Mouse (Mus musculus) kidney, postnatal 25 days (tissue): ENCODE results near the gene Sash1.

ENCODE experiments used
- DNase-seq, 2 experiments: peaks; one replicate each; pipeline ENCODE4 v3.0.0; 2021; ENCODE audit warnings: mixed read lengths in 2 of 2

Sash1 gene

GRCm38 (mm10) chr10:8847974-8848373, 37.9 kb downstream of the Sash1 start:
- DNase-seq: no peak

- DNase-seq: no peak
These were observed 39.6 kb downstream of the Sash1 start for GRCm38 (mm10) chr10:8846258-8846657.

GRCm38 (mm10) chr10:8845230-8845770, 40.6 kb downstream of the Sash1 start:
- no peak for DNase-seq

GRCm38 (mm10) chr10:8839956-8840355, 45.9 kb downstream of the Sash1 start:
- DNase-seq: no peak

GRCm38 (mm10) chr10:8833816-8834464, 51.9 kb downstream of the Sash1 start:
- peak in 1 of 2 experiments; percentile 52 for DNase-seq

GRCm38 (mm10) chr10:8826303-8826702, 59.6 kb downstream of the Sash1 start:
- no peak for DNase-seq

- no peak for DNase-seq
These were observed 60.0 kb downstream of the Sash1 start for GRCm38 (mm10) chr10:8825874-8826273.

GRCm38 (mm10) chr10:8818066-8818465, 67.8 kb downstream of the Sash1 start:
- DNase-seq: peak in 1 of 2 experiments; percentile 15

- DNase-seq: no peak
These were observed 71.8 kb downstream of the Sash1 start for GRCm38 (mm10) chr10:8813984-8814578.

GRCm38 (mm10) chr10:8813259-8813658, 72.6 kb downstream of the Sash1 start:
- peak in 1 of 2 experiments; percentile 49 for DNase-seq

- DNase-seq: no peak
These were observed 73.1 kb downstream of the Sash1 start for GRCm38 (mm10) chr10:8812807-8813206.

- peak; percentile 60 to 74 for DNase-seq
These were observed 74.4 kb downstream of the Sash1 start for GRCm38 (mm10) chr10:8811261-8812039.

- DNase-seq: no peak
These were observed 75.4 kb downstream of the Sash1 start for GRCm38 (mm10) chr10:8810496-8810895.

- DNase-seq: no peak
These were observed 77.5 kb downstream of the Sash1 start for GRCm38 (mm10) chr10:8808383-8808782.

GRCm38 (mm10) chr10:8807581-8807980, 78.3 kb downstream of the Sash1 start:
- DNase-seq: peak in 1 of 2 experiments; percentile 50

- peak; percentile 71 to 90 for DNase-seq
These were observed 80.5 kb downstream of the Sash1 start for GRCm38 (mm10) chr10:8805402-8805801.

- peak; percentile 65 to 81 for DNase-seq
These were observed 81.6 kb downstream of the Sash1 start for GRCm38 (mm10) chr10:8804292-8804691.

GRCm38 (mm10) chr10:8801719-8802347, 84.0 kb downstream of the Sash1 start:
- no peak for DNase-seq

- DNase-seq: no peak
These were observed 84.7 kb downstream of the Sash1 start for GRCm38 (mm10) chr10:8801139-8801613.

- DNase-seq: peak; percentile 87 to 88
These were observed 88.0 kb downstream of the Sash1 start for GRCm38 (mm10) chr10:8797826-8798225.

GRCm38 (mm10) chr10:8795336-8795735, 90.5 kb downstream of the Sash1 start:
- DNase-seq: peak; percentile 77 to 87

- peak; percentile 71 to 86 for DNase-seq
These were observed 93.5 kb downstream of the Sash1 start for GRCm38 (mm10) chr10:8792412-8792811.

- no peak for DNase-seq
These were observed 96.8 kb downstream of the Sash1 start for GRCm38 (mm10) chr10:8789096-8789495.
